Comparison of ENCODE assay signal across 23 mouse cellular contexts in genomic region chr3:138735760-138736159, GRCm38 (mm10).
"Had no signal": no experiment of that assay in that cellular context is flagged by ENCODE, and none has a peak within 500 bp of the region (broad histone marks: within the 10 kb centered on the region; RNA-seq: fewer than 3 reads in every experiment).

No protein-coding gene starts in this region.

- H3K4me3 ChIP-seq: heart, adult 2 months; heart, embryonic 13.5 days; heart, embryonic 15.5 days; hindbrain, embryonic 10.5 days; hindbrain, embryonic 12.5 days; intestine, embryonic 15.5 days; limb, embryonic 13.5 days; limb, embryonic 15.5 days; liver, embryonic 13.5 days had no signal

- H3K27ac ChIP-seq: heart, adult 2 months; heart, embryonic 13.5 days; heart, embryonic 15.5 days; hindbrain, embryonic 10.5 days; hindbrain, embryonic 12.5 days; hindbrain, embryonic 14.5 days; intestine, embryonic 15.5 days; limb, embryonic 13.5 days; limb, embryonic 15.5 days; liver, embryonic 13.5 days had no signal

- ATAC-seq: forebrain, postnatal 0 days; hindbrain, embryonic 16.5 days; inflammation-experienced regulatory T-cells, adult 6 months; intestine, embryonic 15.5 days; intestine, postnatal 0 days had no signal

- DNase-seq: forebrain, postnatal 0 days; gastrocnemius, postnatal 25 days; heart, adult 2 months; heart, postnatal 14 days; heart, postnatal 4 days; kidney, adult 18-20 months; kidney, adult 8-10 months; kidney, postnatal 10 days; kidney, postnatal 25 days; layer of hippocampus, adult 9-11 months; left cerebral cortex, postnatal 4 days; liver, embryonic 13.5 days had no signal
